Mouse (Mus musculus): ENCODE data around the gene Dock3. TPM values are rescaled to one million over a fixed set of nuclear protein-coding genes. Genes with fewer than 3 reads are reported as not detected.

The Dock3 gene
- total RNA-seq, 2 experiments from 2014 or later: 0.05 to 0.39 TPM

Other genes with a start within 250 kb of the Dock3 start
- gene Mapkapk3, start 58.0 kb upstream of the Dock3 start, total RNA-seq (2014; fragmentation: Nextera tagmentation): 186 and 231 TPM in 2 replicates
- 191 and 207 TPM in 2 replicates for gene Mapkapk3, start 58.0 kb upstream of the Dock3 start, total RNA-seq (2017)
- 0.24 and 18.2 TPM in 2 replicates for gene Cish, start 64.1 kb upstream of the Dock3 start, total RNA-seq (2014; fragmentation: Nextera tagmentation)
- 0.09 and 0.36 TPM in 2 replicates for gene Cish, start 64.1 kb upstream of the Dock3 start, total RNA-seq (2017)
- 12.0 and 32.9 TPM in 2 replicates for gene Hemk1, start 106.4 kb upstream of the Dock3 start, total RNA-seq (2014; fragmentation: Nextera tagmentation)
- gene Hemk1, start 106.4 kb upstream of the Dock3 start, total RNA-seq (2017): 6.0 and 11.3 TPM in 2 replicates
- gene 6430571L13Rik, start 108.7 kb upstream of the Dock3 start, total RNA-seq (2014; fragmentation: Nextera tagmentation): not detected in 2 replicates
- not detected in 2 replicates for gene 6430571L13Rik, start 108.7 kb upstream of the Dock3 start, total RNA-seq (2017)
- 0.19 TPM in 1 of 2 replicates, not detected in the other for gene Cacna2d2, start 167.7 kb upstream of the Dock3 start, total RNA-seq (2014; fragmentation: Nextera tagmentation)
- gene Cacna2d2, start 167.7 kb upstream of the Dock3 start, total RNA-seq (2017): 0.09 and 0.10 TPM in 2 replicates

Data from granulocyte monocyte progenitor cell, adult 5-6 weeks (primary cell).